Mouse (Mus musculus): ENCODE data around the gene Setd6. TPM values are rescaled to one million over a fixed set of nuclear protein-coding genes. Genes with fewer than 3 reads are reported as not detected.

Setd6 gene
- polyA plus RNA-seq (2012; rRNA removed) = 24.9 and 25.0 TPM in 2 replicates

- DNase-seq (ENCODE audit: low read depth) = peak; percentile 93
- TF ChIP-seq POLR2A (IDR thresholded peaks at IDR 0.05; ENCODE audit: borderline replicate concordance, extremely low read depth, insufficient read depth, insufficient read length, poor library complexity, severe bottlenecking) (peak; percentile 82; the same call in 1 of the 2 replicates), CTCF (IDR thresholded peaks at IDR 0.05; ENCODE audit: borderline replicate concordance, extremely low read depth, insufficient read depth, insufficient read length) (no peak)
These were observed at the start of gene Setd6 for GRCm38 (mm10) chr8:95715676-95716531. TSS of gene Setd6 (plus strand) at chr8:95715881.

GRCm38 (mm10) chr8:95668163-95668958 lies 47.3 kb upstream of the Setd6 start:
- no peak for TF ChIP-seq CTCF (IDR thresholded peaks at IDR 0.05; ENCODE audit: borderline replicate concordance, extremely low read depth, insufficient read depth, insufficient read length)
- no peak for TF ChIP-seq POLR2A (IDR thresholded peaks at IDR 0.05; ENCODE audit: borderline replicate concordance, extremely low read depth, insufficient read depth, insufficient read length, poor library complexity, severe bottlenecking)
- peak; percentile 35 for DNase-seq (ENCODE audit: low read depth)

DNA sequence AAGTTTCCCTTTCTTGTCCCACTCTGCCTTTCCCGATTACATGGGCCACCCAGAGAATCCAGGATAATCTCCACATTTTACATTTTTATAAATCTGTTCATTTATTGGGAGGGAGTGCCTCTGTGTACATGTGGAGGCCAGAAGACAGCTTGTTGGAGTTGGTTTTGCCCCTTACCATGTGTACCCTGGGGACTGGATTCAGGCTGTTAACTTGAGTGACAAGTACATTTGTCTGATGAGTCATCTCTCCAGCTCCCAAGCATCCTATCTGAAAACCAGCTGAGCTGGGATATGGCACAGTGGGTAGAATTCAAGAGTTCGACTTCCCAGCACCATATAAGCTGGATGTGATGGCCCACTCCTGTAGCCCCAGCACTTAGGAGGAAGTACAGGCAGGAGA lies 45.7 kb upstream of the Setd6 start:
- TF ChIP-seq CTCF (IDR thresholded peaks at IDR 0.05; ENCODE audit: borderline replicate concordance, extremely low read depth, insufficient read depth, insufficient read length) (no peak), POLR2A (IDR thresholded peaks at IDR 0.05; ENCODE audit: borderline replicate concordance, extremely low read depth, insufficient read depth, insufficient read length, poor library complexity, severe bottlenecking) (no peak)
- no peak for DNase-seq (ENCODE audit: low read depth)

DNA sequence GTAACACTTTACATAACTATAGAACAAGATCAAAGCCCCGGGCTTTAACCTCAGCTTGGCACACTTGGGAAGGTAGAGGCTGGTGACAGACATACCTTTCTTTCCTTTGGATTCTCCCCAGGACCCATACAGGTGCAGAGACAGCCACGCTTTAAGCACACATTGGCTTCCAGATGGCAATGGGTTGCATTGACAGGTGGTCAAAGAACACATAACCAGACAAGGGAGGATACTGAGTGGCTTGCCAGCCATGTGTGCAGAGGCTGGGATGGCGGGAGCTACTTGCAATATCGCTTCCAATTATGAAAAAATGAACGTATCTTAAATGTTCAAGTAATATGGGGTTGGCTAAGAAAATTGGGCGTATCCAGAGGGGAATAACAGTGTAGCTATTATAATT lies 43.8 kb upstream of the Setd6 start:
- no peak for TF ChIP-seq CTCF (IDR thresholded peaks at IDR 0.05; ENCODE audit: borderline replicate concordance, extremely low read depth, insufficient read depth, insufficient read length)
- TF ChIP-seq POLR2A (IDR thresholded peaks at IDR 0.05; ENCODE audit: borderline replicate concordance, extremely low read depth, insufficient read depth, insufficient read length, poor library complexity, severe bottlenecking) = no peak
- no peak for DNase-seq (ENCODE audit: low read depth)

- no peak for TF ChIP-seq POLR2A (IDR thresholded peaks at IDR 0.05; ENCODE audit: borderline replicate concordance, extremely low read depth, insufficient read depth, insufficient read length, poor library complexity, severe bottlenecking)
- TF ChIP-seq CTCF (IDR thresholded peaks at IDR 0.05; ENCODE audit: borderline replicate concordance, extremely low read depth, insufficient read depth, insufficient read length) = no peak
- no peak for DNase-seq (ENCODE audit: low read depth)
These were observed 42.9 kb upstream of the Setd6 start for GRCm38 (mm10) chr8:95672811-95673210.

- TF ChIP-seq CTCF (IDR thresholded peaks at IDR 0.05; ENCODE audit: borderline replicate concordance, extremely low read depth, insufficient read depth, insufficient read length) = no peak
- no peak for TF ChIP-seq POLR2A (IDR thresholded peaks at IDR 0.05; ENCODE audit: borderline replicate concordance, extremely low read depth, insufficient read depth, insufficient read length, poor library complexity, severe bottlenecking)
These were observed 39.0 kb upstream of the Setd6 start, which contains the start of gene Ndrg4 for GRCm38 (mm10) chr8:95676631-95677030. TSS of gene Ndrg4 (plus strand) at chr8:95676980.

DNA sequence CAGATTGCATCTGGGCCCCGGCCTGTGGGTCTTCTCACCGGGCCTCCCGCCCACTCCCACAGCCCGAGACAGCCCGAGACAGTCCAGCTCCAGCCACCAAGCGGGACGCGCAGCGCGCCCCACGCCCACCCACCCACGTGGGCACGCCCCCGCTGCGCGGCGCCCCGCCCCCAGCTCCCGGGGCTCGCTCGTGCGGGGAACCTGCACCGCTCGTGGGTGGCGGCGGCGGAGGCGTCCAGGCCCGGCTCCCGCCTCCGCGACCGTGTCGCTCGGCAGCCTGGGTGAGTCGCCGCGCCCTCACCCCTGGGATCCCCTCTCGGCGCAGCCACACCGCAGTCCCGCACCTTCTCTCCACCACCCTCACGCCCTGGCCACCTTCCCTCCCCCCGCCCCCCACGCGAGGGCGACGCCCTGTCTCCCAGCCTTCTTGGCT lies 38.1 kb upstream of the Setd6 start:
- TF ChIP-seq CTCF (IDR thresholded peaks at IDR 0.05; ENCODE audit: borderline replicate concordance, extremely low read depth, insufficient read depth, insufficient read length) (no peak), POLR2A (IDR thresholded peaks at IDR 0.05; ENCODE audit: borderline replicate concordance, extremely low read depth, insufficient read depth, insufficient read length, poor library complexity, severe bottlenecking) (peak; percentile 45)
- DNase-seq (ENCODE audit: low read depth) = no peak

More at GRCm38 (mm10) chr8:95676631-95677030, 39.0 kb upstream of the Setd6 start, which contains the start of gene Ndrg4:
- DNase-seq (ENCODE audit: low read depth) = no peak

GRCm38 (mm10) chr8:95678024-95678611 lies 37.6 kb upstream of the Setd6 start:
- peak; percentile 51 for DNase-seq (ENCODE audit: low read depth)
- no peak for TF ChIP-seq CTCF (IDR thresholded peaks at IDR 0.05; ENCODE audit: borderline replicate concordance, extremely low read depth, insufficient read depth, insufficient read length)
- no peak for TF ChIP-seq POLR2A (IDR thresholded peaks at IDR 0.05; ENCODE audit: borderline replicate concordance, extremely low read depth, insufficient read depth, insufficient read length, poor library complexity, severe bottlenecking)

GRCm38 (mm10) chr8:95688073-95688672 lies 27.5 kb upstream of the Setd6 start:
- peak; percentile 71 for DNase-seq (ENCODE audit: low read depth)

GRCm38 (mm10) chr8:95690929-95691541 lies 24.6 kb upstream of the Setd6 start:
- no peak for DNase-seq (ENCODE audit: low read depth)
- TF ChIP-seq POLR2A (IDR thresholded peaks at IDR 0.05; ENCODE audit: borderline replicate concordance, extremely low read depth, insufficient read depth, insufficient read length, poor library complexity, severe bottlenecking) (no peak), CTCF (IDR thresholded peaks at IDR 0.05; ENCODE audit: borderline replicate concordance, extremely low read depth, insufficient read depth, insufficient read length) (no peak)

More at GRCm38 (mm10) chr8:95688073-95688672, 27.5 kb upstream of the Setd6 start:
- TF ChIP-seq CTCF (IDR thresholded peaks at IDR 0.05; ENCODE audit: borderline replicate concordance, extremely low read depth, insufficient read depth, insufficient read length) = no peak
- TF ChIP-seq POLR2A (IDR thresholded peaks at IDR 0.05; ENCODE audit: borderline replicate concordance, extremely low read depth, insufficient read depth, insufficient read length, poor library complexity, severe bottlenecking) = no peak
